Mouse (Mus musculus) spleen, adult 18-20 months (tissue): ENCODE results near the gene Slc25a22.
"Not testable (repeated sequence)": the region's sequence is repeated elsewhere in the genome, so short reads cannot be mapped to it uniquely, and the experiment has no call there.

Experiments
- DNase-seq, 2 experiments: peaks; one replicate each; pipeline ENCODE4 v3.0.0; 2022; ENCODE audit warnings: mixed read lengths in 2 of 2

Gene Slc25a22

GRCm38 (mm10) chr7:141410631-141411030 is 27.1 kb downstream of the Slc25a22 start:
- DNase-seq: no peak

GRCm38 (mm10) chr7:141408833-141409232 is 28.9 kb downstream of the Slc25a22 start:
- DNase-seq: peak; percentile 67 to 79

GRCm38 (mm10) chr7:141407670-141408069 is 30.0 kb downstream of the Slc25a22 start:
- not testable (repeated sequence) for DNase-seq

GRCm38 (mm10) chr7:141405466-141405865 is 32.2 kb downstream of the Slc25a22 start:
- DNase-seq: no peak

GRCm38 (mm10) chr7:141403305-141403704 is 34.4 kb downstream of the Slc25a22 start:
- DNase-seq: peak in 1 of 2 experiments; percentile 48

GRCm38 (mm10) chr7:141395348-141395747 is 42.3 kb downstream of the Slc25a22 start:
- no peak for DNase-seq

- DNase-seq: peak; percentile 38 to 65
Measured at GRCm38 (mm10) chr7:141394771-141395170, 42.9 kb downstream of the Slc25a22 start.

GRCm38 (mm10) chr7:141394158-141394557 is 43.5 kb downstream of the Slc25a22 start:
- no peak for DNase-seq

GRCm38 (mm10) chr7:141392552-141393222 is 45.0 kb downstream of the Slc25a22 start:
- no peak for DNase-seq

GRCm38 (mm10) chr7:141391625-141392551 is 45.8 kb downstream of the Slc25a22 start, which contains the start of gene Taldo1:
Gene Taldo1, plus strand, starts transcription at chr7:141392199.
- DNase-seq: peak; percentile 93 to 98

- DNase-seq: no peak
Measured at GRCm38 (mm10) chr7:141390326-141391259, 47.1 kb downstream of the Slc25a22 start.

GRCm38 (mm10) chr7:141388487-141389109 is 49.1 kb downstream of the Slc25a22 start:
- DNase-seq: no peak

GRCm38 (mm10) chr7:141387807-141388486 is 49.7 kb downstream of the Slc25a22 start:
- DNase-seq: no peak

GRCm38 (mm10) chr7:141381068-141381835 is 56.4 kb downstream of the Slc25a22 start:
- no peak for DNase-seq
